Mouse (Mus musculus) limb, embryonic 14.5 days (tissue): ENCODE data around the gene Gm28374. TPM values are rescaled to one million over a fixed set of nuclear protein-coding genes. Genes with fewer than 3 reads are reported as not detected.

Experiments used
- ATAC-seq: fragments of 200-750 bp; cut with Nextera tagmentation; 2 replicates; pipeline ENCODE4 v1.8.0; 2017; ENCODE audit warnings: low read depth, moderate number of reproducible peaks, moderate TSS enrichment; ENCODE audit not compliant: low FRiP score
- DNase-seq: peaks from one replicate; pipeline ENCODE4 v3.0.0-alpha.2; 2015; ENCODE audit warnings: low spot score
- H3K27ac ChIP-seq: fragments of 300-500 bp; sonication (generic); replicated peaks from 2 replicates; pipeline ENCODE4 v1.5.1; 2014; ENCODE audit warnings: low read depth, mild to moderate bottlenecking, low read length, moderate library complexity, mixed read lengths
- H3K27me3 ChIP-seq: fragments of 300-500 bp; sonication (generic); 2 replicates; pipeline ENCODE4 v1.6.1; 2014; ENCODE audit warnings: low read length, mixed read lengths; ENCODE audit not compliant: control insufficient read depth, insufficient read depth
- H3K36me3 ChIP-seq: fragments of 300-500 bp; sonication (generic); 2 replicates; pipeline ENCODE4 v1.6.1; 2014; ENCODE audit warnings: mild to moderate bottlenecking, low read length, moderate library complexity, mixed read lengths; ENCODE audit not compliant: control insufficient read depth, insufficient read depth
- H3K4me1 ChIP-seq: fragments of 300-500 bp; sonication (generic); 2 replicates; pipeline ENCODE4 v1.6.1; 2014; ENCODE audit warnings: antibody characterized with exemption, low read length, mixed read lengths; ENCODE audit not compliant: control insufficient read depth, insufficient read depth
- H3K4me2 ChIP-seq: fragments of 300-500 bp; sonication (generic); replicated peaks from 2 replicates; pipeline ENCODE4 v1.6.1; 2014; ENCODE audit warnings: low read depth, mild to moderate bottlenecking, low read length, moderate library complexity; ENCODE audit not compliant: severe bottlenecking
- H3K4me3 ChIP-seq: fragments of 300-500 bp; sonication (generic); replicated peaks from 2 replicates; pipeline ENCODE4 v1.5.1; 2014; ENCODE audit warnings: low read length
- H3K9ac ChIP-seq: fragments of 300-500 bp; sonication (generic); 2 replicates; pipeline ENCODE4 v1.6.1; 2014; ENCODE audit warnings: mild to moderate bottlenecking, low read depth, low read length, moderate library complexity; ENCODE audit not compliant: severe bottlenecking
- H3K9me3 ChIP-seq: fragments of 300-500 bp; sonication (generic); 2 replicates; pipeline ENCODE4 v1.6.1; 2016; ENCODE audit warnings: low read length; ENCODE audit not compliant: control insufficient read depth
- POLR2A ChIP-seq: fragments of 200-500 bp; IDR thresholded peaks from 2 replicates; pipeline ENCODE4 v1.8.0; 2012; ENCODE audit warnings: inconsistent platforms, mild to moderate bottlenecking, moderate library complexity, borderline replicate concordance; ENCODE audit not compliant: insufficient read depth, insufficient read length; ENCODE audit errors: extremely low read depth
- WGBS: fragments of 180-500 bp; shearing (Covaris S2); extraction: QIAGEN DNeasy Blood & Tissue Kit; methylation state at CpG from one replicate; pipeline ENCODE4 v1.1.7; 2014; 5-methylcytosine and 5-hydroxymethylcytosine counted together
- polyA plus RNA-seq, 2 experiments: library from polyadenylated mRNA; depleted of rRNA in 1 of 2; stranded (reverse) in 1 of 2; unstranded in 1 of 2; fragments of >200 nt; fragmentation: Nextera tagmentation in 1 of 2; extraction: Ambion mirVana in 1 of 2; gene quantifications; 2 replicates each; pipeline versions ENCODE4 v1.2.1 to v1.2.3; 2012 to 2014

Gene Gm28374
- polyA plus RNA-seq, 2 experiments: 1.1 TPM

DNA sequence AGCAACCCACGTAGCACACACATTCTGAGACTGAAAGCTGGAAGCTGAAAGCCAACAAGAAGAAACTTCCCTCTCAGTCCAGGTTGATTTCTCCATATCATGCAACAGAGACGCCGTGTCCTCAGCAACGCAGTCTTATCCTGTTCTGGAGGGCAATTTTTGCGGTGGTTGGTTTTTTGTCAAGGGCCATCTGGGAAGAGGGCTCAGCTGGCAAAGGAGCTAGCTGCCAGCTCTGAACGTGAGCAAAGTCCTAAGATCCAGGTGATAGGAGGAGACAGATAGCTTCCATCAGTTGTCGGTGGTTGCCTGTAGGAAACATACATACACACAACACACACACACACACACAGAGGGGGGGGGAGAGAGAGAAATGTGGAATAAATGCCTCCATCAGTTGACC, 43.7 kb downstream of the Gm28374 start:
- no peak for TF ChIP-seq POLR2A
- H3K9me3 ChIP-seq: no peaks in the 10 kb centered on the region
- no peaks in the 10 kb centered on the region for H3K36me3 ChIP-seq
- no peak overlapping the region for H3K4me3 ChIP-seq
- H3K27me3 ChIP-seq: no peaks in the 10 kb centered on the region
- WGBS: 81% methylated on average over 7 of the region's 7 CpGs
- ATAC-seq: no peak
- no peak overlapping the region for H3K27ac ChIP-seq
- no peak for DNase-seq
- no peaks in the 10 kb centered on the region for H3K4me1 ChIP-seq
- H3K4me2 ChIP-seq: no peak overlapping the region
- H3K9ac ChIP-seq: no peak overlapping the region

- Histone ChIP-seq H3K27me3 (no peaks in the 10 kb centered on the region), H3K4me3 (no peak overlapping the region), H3K4me1 (no peaks in the 10 kb centered on the region), H3K4me2 (no peak overlapping the region), H3K9me3 (no peaks in the 10 kb centered on the region), H3K36me3 (no peaks in the 10 kb centered on the region), H3K27ac (no peak overlapping the region), H3K9ac (no peak overlapping the region)
- no peak for DNase-seq
- no peak for TF ChIP-seq POLR2A
- no peak for ATAC-seq
Observed at GRCm38 (mm10) chr19:6037695-6038094, 44.4 kb downstream of the Gm28374 start.

- WGBS: 71% methylated on average over 9 of the region's 9 CpGs
- H3K36me3 ChIP-seq: no peaks in the 10 kb centered on the region
- ATAC-seq (no peak), DNase-seq (no peak)
- H3K27ac ChIP-seq: no peak overlapping the region
- no peak overlapping the region for H3K4me2 ChIP-seq
- no peak overlapping the region for H3K4me3 ChIP-seq
- H3K9ac ChIP-seq: no peak overlapping the region
- no peak for TF ChIP-seq POLR2A
- H3K27me3 ChIP-seq: no peaks in the 10 kb centered on the region
- H3K4me1 ChIP-seq: no peaks in the 10 kb centered on the region
- H3K9me3 ChIP-seq: no peaks in the 10 kb centered on the region
Observed at GRCm38 (mm10) chr19:6035966-6036585, 46.0 kb downstream of the Gm28374 start.

DNA sequence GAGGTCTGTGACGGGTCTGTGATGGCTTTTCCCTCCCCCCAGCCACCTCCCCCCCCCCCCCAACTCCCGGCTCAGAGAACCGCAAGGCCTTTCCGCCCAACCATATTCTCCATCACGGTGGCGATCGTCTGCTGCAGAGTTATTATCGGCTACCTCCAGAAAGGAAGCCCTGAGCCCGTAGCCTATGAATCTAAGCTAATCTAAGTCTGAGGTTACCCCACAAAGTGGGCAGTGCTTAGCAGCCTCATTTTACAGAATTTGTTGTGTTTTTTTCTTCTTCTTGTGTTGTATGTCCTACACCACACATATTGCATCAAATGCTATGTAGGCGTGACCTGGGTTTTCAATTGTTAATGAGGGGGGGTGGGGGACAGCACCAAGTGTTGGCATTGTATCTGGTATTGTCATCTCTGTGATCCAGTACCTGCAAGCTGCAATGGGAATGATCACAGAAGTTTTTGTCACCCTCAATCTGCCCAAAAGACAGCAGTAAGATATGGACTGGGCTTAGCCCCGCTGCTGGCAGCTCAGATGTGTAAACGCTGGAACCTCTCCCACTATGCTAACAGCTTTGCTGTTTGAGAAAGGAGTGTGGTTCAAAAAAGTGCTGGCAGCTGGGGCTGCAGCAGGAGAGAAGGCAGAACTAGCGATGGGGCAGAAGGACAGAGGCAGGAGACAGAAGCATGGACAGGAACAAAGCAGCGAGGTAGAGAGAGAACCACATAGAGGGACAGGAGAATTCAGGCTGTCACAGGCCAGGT, 51.4 kb downstream of the Gm28374 start:
- Histone ChIP-seq H3K4me3 (no peak overlapping the region), H3K4me1 (no peaks in the 10 kb centered on the region), H3K27me3 (no peaks in the 10 kb centered on the region), H3K27ac (no peak overlapping the region), H3K36me3 (no peaks in the 10 kb centered on the region), H3K4me2 (no peak overlapping the region), H3K9me3 (no peaks in the 10 kb centered on the region), H3K9ac (no peak overlapping the region)
- DNase-seq: no peak
- ATAC-seq: no peak
- WGBS: 68% methylated on average over 14 of the region's 14 CpGs
- no peak for TF ChIP-seq POLR2A

DNA sequence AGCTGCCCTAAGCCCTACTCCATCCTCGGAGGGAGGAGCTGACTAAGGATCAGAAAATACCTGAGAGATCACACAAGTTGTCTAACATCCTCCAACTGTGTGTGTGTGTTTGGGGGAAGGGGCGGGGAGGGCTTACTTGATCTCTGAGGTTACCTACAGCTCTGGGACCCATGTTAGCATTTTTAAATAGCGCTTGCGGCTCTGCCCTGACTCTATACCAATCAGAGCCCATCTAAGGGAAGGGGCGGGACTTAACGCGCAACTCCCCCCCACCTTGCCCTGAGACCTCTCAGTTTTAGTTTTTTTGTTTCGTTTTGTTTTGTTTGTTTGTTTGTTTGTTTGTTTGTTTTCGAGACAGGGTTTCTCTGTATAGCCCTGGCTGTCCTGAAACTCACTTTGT, 52.6 kb downstream of the Gm28374 start:
- no peak overlapping the region for H3K27ac ChIP-seq
- no peaks in the 10 kb centered on the region for H3K9me3 ChIP-seq
- WGBS: 79% methylated on average over 9 of the region's 9 CpGs
- no peak overlapping the region for H3K9ac ChIP-seq
- no peaks in the 10 kb centered on the region for H3K4me1 ChIP-seq
- no peaks in the 10 kb centered on the region for H3K36me3 ChIP-seq
- H3K27me3 ChIP-seq: no peaks in the 10 kb centered on the region
- DNase-seq: no peak
- H3K4me3 ChIP-seq: no peak overlapping the region
- no peak for TF ChIP-seq POLR2A
- no peak for ATAC-seq
- H3K4me2 ChIP-seq: no peak overlapping the region
